Mouse (Mus musculus) hindbrain, embryonic 11.5 days (tissue): Measurements from ENCODE around the gene Lhfpl2. TPM values are rescaled to one million over a fixed set of nuclear protein-coding genes. Genes with fewer than 3 reads are reported as not detected.

Experiments
- ATAC-seq: fragments of 200-750 bp; cut with Nextera tagmentation; 2 replicates; pipeline ENCODE4 v1.8.0; 2017; ENCODE audit warnings: mild to moderate bottlenecking, moderate TSS enrichment, moderate library complexity; ENCODE audit not compliant: low FRiP score
- DNase-seq: peaks from one replicate; pipeline ENCODE4 v3.0.0-alpha.2; 2015; ENCODE audit warnings: low spot score
- H3K27ac ChIP-seq: fragments of 300-500 bp; sonication (generic); 2 replicates; pipeline ENCODE4 v1.5.1; 2014; ENCODE audit warnings: mild to moderate bottlenecking, low read depth, low read length
- H3K27me3 ChIP-seq: fragments of 300-500 bp; sonication (generic); 2 replicates; pipeline ENCODE4 v1.6.1; 2014; ENCODE audit warnings: mild to moderate bottlenecking, low read length, moderate library complexity, mixed read lengths; ENCODE audit not compliant: control insufficient read depth, insufficient read depth
- H3K36me3 ChIP-seq: fragments of 300-500 bp; sonication (generic); 2 replicates; pipeline ENCODE4 v1.6.1; 2014; ENCODE audit warnings: mild to moderate bottlenecking, low read length, moderate library complexity, mixed read lengths; ENCODE audit not compliant: control insufficient read depth, insufficient read depth
- H3K4me1 ChIP-seq: fragments of 300-500 bp; sonication (generic); replicated peaks from 2 replicates; pipeline ENCODE4 v1.6.1; 2014; ENCODE audit warnings: low read length, mixed read lengths; ENCODE audit not compliant: control insufficient read depth, insufficient read depth
- H3K4me2 ChIP-seq: fragments of 300-500 bp; sonication (generic); replicated peaks from 2 replicates; pipeline ENCODE4 v1.6.1; 2014; ENCODE audit warnings: mild to moderate bottlenecking, low read depth, low read length
- H3K4me3 ChIP-seq: fragments of 300-500 bp; sonication (generic); 2 replicates; pipeline ENCODE4 v1.5.1; 2014; ENCODE audit warnings: low read depth, low read length
- H3K9ac ChIP-seq: fragments of 300-500 bp; sonication (generic); 2 replicates; pipeline ENCODE4 v1.6.1; 2014; ENCODE audit warnings: low read depth, low read length
- H3K9me3 ChIP-seq: fragments of 300-500 bp; sonication (generic); 2 replicates; pipeline ENCODE4 v1.6.1; 2016; ENCODE audit warnings: low read length; ENCODE audit not compliant: control insufficient read depth
- WGBS: fragments of 180-500 bp; shearing (Covaris S2); extraction: QIAGEN DNeasy Blood & Tissue Kit; methylation state at CpG from one replicate; pipeline ENCODE4 v1.1.7; 2014; 5-methylcytosine and 5-hydroxymethylcytosine counted together
- polyA plus RNA-seq: library from polyadenylated mRNA; unstranded; fragments of >200 nt; fragmentation: Nextera tagmentation; extraction: Ambion mirVana; gene quantifications from 2 replicates; pipeline ENCODE4 v1.2.1, GENCODE M21; 2014

Gene Lhfpl2
- polyA plus RNA-seq, 1 experiment from 2014 or later, result 16.6 TPM

- no peak overlapping the region for H3K4me2 ChIP-seq
- 82% methylated on average over 7 of the region's 7 CpGs for WGBS
- ATAC-seq (no peak), DNase-seq (no peak)
- no peak overlapping the region for H3K9ac ChIP-seq
- H3K9me3 ChIP-seq, result no peaks in the 10 kb centered on the region
- H3K27me3 ChIP-seq, result no peaks in the 10 kb centered on the region
- no peak overlapping the region for H3K27ac ChIP-seq
- no peak overlapping the region for H3K4me3 ChIP-seq
- no peaks in the 10 kb centered on the region for H3K36me3 ChIP-seq
- peaks cover 3% of the 10 kb centered on the region; the same call in 1 of the 2 replicates for H3K4me1 ChIP-seq
Measured at GRCm38 (mm10) chr13:94135180-94135579, 77.6 kb downstream of the Lhfpl2 start.

- no peak overlapping the region for H3K9ac ChIP-seq
- H3K27ac ChIP-seq, result no peak overlapping the region
- H3K9me3 ChIP-seq, result no peaks in the 10 kb centered on the region
- H3K27me3 ChIP-seq, result no peaks in the 10 kb centered on the region
- H3K36me3 ChIP-seq, result no peaks in the 10 kb centered on the region
- WGBS, result 55% methylated on average over 14 of the region's 14 CpGs
- no peak overlapping the region for H3K4me3 ChIP-seq
- H3K4me1 ChIP-seq, result no peaks in the 10 kb centered on the region; the same call in 1 of the 2 replicates
- ATAC-seq, result no peak
- no peak for DNase-seq
- H3K4me2 ChIP-seq, result no peak overlapping the region
Measured at GRCm38 (mm10) chr13:94139713-94140445, 82.3 kb downstream of the Lhfpl2 start.

- no peak overlapping the region for H3K27ac ChIP-seq
- H3K36me3 ChIP-seq, result no peaks in the 10 kb centered on the region
- DNase-seq (no peak), ATAC-seq (no peak)
- WGBS, result 70% methylated on average over 4 of the region's 4 CpGs
- H3K4me3 ChIP-seq, result no peak overlapping the region
- no peak overlapping the region for H3K9ac ChIP-seq
- no peaks in the 10 kb centered on the region for H3K9me3 ChIP-seq
- H3K4me2 ChIP-seq, result no peak overlapping the region
- H3K27me3 ChIP-seq, result no peaks in the 10 kb centered on the region
- no peaks in the 10 kb centered on the region; the same call in 1 of the 2 replicates for H3K4me1 ChIP-seq
Measured at GRCm38 (mm10) chr13:94140446-94140845, 82.8 kb downstream of the Lhfpl2 start.

DNA sequence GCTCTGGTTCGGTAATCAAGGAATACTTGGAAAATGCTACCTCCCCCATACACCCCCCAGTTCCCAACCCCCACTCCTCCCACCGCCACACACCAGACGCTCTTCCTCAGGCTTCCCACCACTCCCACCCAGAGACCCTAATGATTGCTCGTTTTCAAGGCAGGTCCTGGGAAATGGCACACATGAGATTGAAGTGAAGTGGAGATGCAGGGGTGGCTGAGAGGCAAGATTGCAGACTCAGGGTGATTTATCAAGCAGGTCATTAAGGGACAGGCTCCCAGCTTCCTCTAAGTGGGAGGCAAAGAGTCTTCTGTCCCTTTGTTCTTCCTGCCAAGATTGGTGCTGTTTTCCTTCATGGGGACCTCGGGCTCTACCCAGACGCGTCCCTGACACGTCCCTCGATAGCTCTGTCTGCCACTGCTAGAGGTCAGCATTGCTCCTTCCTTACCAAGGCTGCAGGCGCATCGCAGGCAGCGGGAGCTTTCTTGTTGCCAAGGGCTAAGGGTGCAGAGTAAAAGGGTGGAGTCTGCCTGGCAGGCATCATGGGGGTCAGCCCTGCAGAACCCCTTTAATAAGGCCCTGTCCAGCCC is 85.6 kb downstream of the Lhfpl2 start:
- 12% methylated on average over 12 of the region's 12 CpGs for WGBS
- H3K4me1 ChIP-seq, result no peaks in the 10 kb centered on the region; the same call in 1 of the 2 replicates
- peak; percentile 43 for ATAC-seq
- H3K36me3 ChIP-seq, result no peaks in the 10 kb centered on the region
- H3K9ac ChIP-seq, result no peak overlapping the region
- peak overlapping the region; percentile 24 for H3K27ac ChIP-seq
- no peaks in the 10 kb centered on the region for H3K9me3 ChIP-seq
- no peak overlapping the region for H3K4me3 ChIP-seq
- DNase-seq, result peak; percentile 37
- H3K4me2 ChIP-seq, result no peak overlapping the region
- H3K27me3 ChIP-seq, result no peaks in the 10 kb centered on the region

GRCm38 (mm10) chr13:94144451-94144850 is 86.9 kb downstream of the Lhfpl2 start:
- no peak for DNase-seq
- 66% methylated on average over 8 of the region's 8 CpGs for WGBS
- H3K4me3 ChIP-seq, result no peak overlapping the region
- H3K9ac ChIP-seq, result no peak overlapping the region
- ATAC-seq, result no peak
- H3K4me1 ChIP-seq, result no peaks in the 10 kb centered on the region; the same call in 1 of the 2 replicates
- no peak overlapping the region for H3K4me2 ChIP-seq
- H3K27ac ChIP-seq, result no peak overlapping the region
- no peaks in the 10 kb centered on the region for H3K36me3 ChIP-seq
- H3K27me3 ChIP-seq, result no peaks in the 10 kb centered on the region
- H3K9me3 ChIP-seq, result no peaks in the 10 kb centered on the region

DNA sequence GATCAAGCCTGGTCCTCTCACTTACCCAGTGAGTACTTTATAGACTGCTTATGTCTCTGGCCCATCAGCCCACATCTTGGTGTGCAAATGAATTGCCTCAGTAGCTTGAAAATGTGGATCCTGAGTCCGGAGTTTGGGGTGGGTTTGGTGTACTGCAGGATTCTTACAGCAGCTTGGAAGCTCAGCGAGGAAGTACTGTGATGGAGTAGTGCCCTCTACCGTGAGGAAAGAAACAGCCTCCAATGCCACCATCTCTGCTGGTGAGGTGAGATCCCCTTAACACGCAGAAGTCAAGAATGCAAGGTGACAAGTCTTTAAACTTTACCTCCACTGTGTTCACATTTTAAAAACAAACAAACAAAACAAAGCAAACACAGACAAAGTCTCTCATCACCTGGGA is 89.7 kb downstream of the Lhfpl2 start:
- H3K4me1 ChIP-seq, result no peaks in the 10 kb centered on the region; the same call in 1 of the 2 replicates
- H3K9me3 ChIP-seq, result no peaks in the 10 kb centered on the region
- no peak overlapping the region for H3K9ac ChIP-seq
- DNase-seq, result no peak
- 46% methylated on average over 4 of the region's 4 CpGs for WGBS
- no peak overlapping the region for H3K4me2 ChIP-seq
- H3K4me3 ChIP-seq, result no peak overlapping the region
- H3K27me3 ChIP-seq, result no peaks in the 10 kb centered on the region
- H3K36me3 ChIP-seq, result no peaks in the 10 kb centered on the region
- no peak overlapping the region for H3K27ac ChIP-seq
- no peak for ATAC-seq

- Histone ChIP-seq H3K27ac (no peak overlapping the region), H3K4me2 (no peak overlapping the region), H3K9ac (no peak overlapping the region), H3K9me3 (no peaks in the 10 kb centered on the region), H3K4me1 (no peaks in the 10 kb centered on the region), H3K4me3 (no peak overlapping the region), H3K27me3 (no peaks in the 10 kb centered on the region), H3K36me3 (no peaks in the 10 kb centered on the region)
- DNase-seq, result no peak
- no peak for ATAC-seq
- 81% methylated on average over 5 of the region's 5 CpGs for WGBS
Measured at GRCm38 (mm10) chr13:94149006-94149405, 91.4 kb downstream of the Lhfpl2 start.

DNA sequence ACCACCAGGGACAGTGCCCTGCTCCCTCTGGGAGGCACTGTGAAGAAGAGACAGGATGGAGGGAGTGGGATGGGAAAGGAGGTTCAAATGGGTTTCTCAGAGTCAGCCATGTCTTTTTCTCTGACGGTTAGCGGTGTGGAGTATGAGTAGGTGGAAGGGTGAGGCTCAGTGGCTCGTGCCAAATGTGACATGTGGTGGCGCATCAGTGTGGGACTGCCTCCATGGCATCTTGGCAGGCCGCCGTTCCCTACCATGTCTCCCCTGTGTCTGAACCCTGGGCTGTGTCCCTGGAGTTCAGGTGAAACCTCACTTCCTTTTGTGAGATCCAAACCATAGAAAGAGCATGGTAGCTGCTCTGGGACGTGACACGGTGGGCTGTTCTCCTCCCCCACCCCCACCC is 92.2 kb downstream of the Lhfpl2 start:
- Histone ChIP-seq H3K9me3 (no peaks in the 10 kb centered on the region), H3K4me3 (no peak overlapping the region), H3K9ac (no peak overlapping the region), H3K27ac (no peak overlapping the region), H3K4me2 (no peak overlapping the region), H3K27me3 (no peaks in the 10 kb centered on the region), H3K36me3 (no peaks in the 10 kb centered on the region), H3K4me1 (no peaks in the 10 kb centered on the region)
- ATAC-seq (no peak), DNase-seq (no peak)
- 90% methylated on average over 8 of the region's 8 CpGs for WGBS

- H3K36me3 ChIP-seq, result no peaks in the 10 kb centered on the region
- ATAC-seq, result no peak
- 52% methylated on average over 4 of the region's 4 CpGs for WGBS
- H3K4me3 ChIP-seq, result no peak overlapping the region
- 0 out of 2 replicates have a peak, but pooled peaks cover 2% of the 10 kb centered on the region for H3K4me1 ChIP-seq
- H3K27ac ChIP-seq, result no peak overlapping the region
- no peak overlapping the region for H3K9ac ChIP-seq
- no peaks in the 10 kb centered on the region for H3K27me3 ChIP-seq
- no peaks in the 10 kb centered on the region for H3K9me3 ChIP-seq
- DNase-seq, result no peak
- no peak overlapping the region for H3K4me2 ChIP-seq
Measured at GRCm38 (mm10) chr13:94151308-94151707, 93.7 kb downstream of the Lhfpl2 start.
